Mouse (Mus musculus) liver, postnatal 0 days (tissue): ENCODE data around the gene Chrm5. TPM values are rescaled to one million over a fixed set of nuclear protein-coding genes. Genes with fewer than 3 reads are reported as not detected.
"Not testable (repeated sequence)": the region's sequence is repeated elsewhere in the genome, so short reads cannot be mapped to it uniquely, and the experiment has no call there.

ENCODE experiments used
- ATAC-seq: fragments of 200-750 bp; cut with Nextera tagmentation; 2 replicates; pipeline ENCODE4 v1.8.0; 2017; ENCODE audit warnings: mild to moderate bottlenecking, moderate library complexity
- DNase-seq: peaks from one replicate; pipeline ENCODE4 v3.0.0-alpha.2; 2016
- H3K27ac ChIP-seq: fragments of 300-500 bp; sonication (generic); 2 replicates; pipeline ENCODE4 v1.5.1; 2014; ENCODE audit warnings: antibody characterized with exemption, moderate library complexity, mild to moderate bottlenecking, low read depth
- H3K27me3 ChIP-seq: fragments of 300-500 bp; sonication (generic); 2 replicates; pipeline ENCODE4 v1.6.1; 2014; ENCODE audit warnings: low read length, control low read depth, mixed read lengths; ENCODE audit not compliant: insufficient read depth
- H3K36me3 ChIP-seq: fragments of 300-500 bp; sonication (generic); replicated peaks from 2 replicates; pipeline ENCODE4 v1.6.1; 2014; ENCODE audit warnings: mild to moderate bottlenecking, control low read depth, low read length, moderate library complexity, mixed read lengths; ENCODE audit not compliant: insufficient read depth
- H3K4me1 ChIP-seq: fragments of 300-500 bp; sonication (generic); 2 replicates; pipeline ENCODE4 v1.6.1; 2014; ENCODE audit warnings: antibody characterized with exemption, mild to moderate bottlenecking, control low read depth; ENCODE audit not compliant: insufficient read depth
- H3K4me2 ChIP-seq: fragments of 300-500 bp; sonication (generic); 2 replicates; pipeline ENCODE4 v1.6.1; 2014; ENCODE audit warnings: low read depth, mild to moderate bottlenecking, low read length, moderate library complexity, mixed read lengths
- H3K4me3 ChIP-seq: fragments of 300-500 bp; sonication (generic); 2 replicates; pipeline ENCODE4 v1.5.1; 2014; ENCODE audit warnings: low read depth, low read length
- H3K9ac ChIP-seq: fragments of 300-500 bp; sonication (generic); replicated peaks from 2 replicates; pipeline ENCODE4 v1.6.1; 2014; ENCODE audit warnings: mild to moderate bottlenecking, moderate library complexity
- H3K9me3 ChIP-seq: fragments of 300-500 bp; sonication (generic); 2 replicates; pipeline ENCODE4 v1.6.1; 2016; ENCODE audit warnings: mild to moderate bottlenecking, control low read depth, low read length, mixed read lengths
- CTCF ChIP-seq: sonication (generic); IDR thresholded peaks from 2 replicates; pipeline ENCODE4 v1.5.1; 2016; ENCODE audit warnings: antibody characterized with exemption, low read depth
- EP300 ChIP-seq: IDR thresholded peaks from 2 replicates; pipeline ENCODE4 v1.6.1; 2016; ENCODE audit warnings: antibody characterized with exemption, low read depth, mild to moderate bottlenecking
- WGBS: fragments of 180-500 bp; shearing (Covaris S2); extraction: QIAGEN DNeasy Blood & Tissue Kit; methylation state at CpG from one replicate; pipeline ENCODE4 v1.1.7; 2014; ENCODE audit not compliant: insufficient replicate concordance; 5-methylcytosine and 5-hydroxymethylcytosine counted together
- polyA plus RNA-seq: library from polyadenylated mRNA; unstranded; fragments of >200 nt; fragmentation: Nextera tagmentation; extraction: Ambion mirVana; gene quantifications from 2 replicates; pipeline ENCODE4 v1.2.1, GENCODE M21; 2015

Chrm5 gene
- polyA plus RNA-seq, 1 experiment from 2014 or later, result not detected

- H3K4me2 ChIP-seq, result no peak overlapping the region
- DNase-seq, result peak; percentile 23
- no peak for ATAC-seq
- H3K9me3 ChIP-seq, result no peaks in the 10 kb centered on the region
- peak; percentile 64 for TF ChIP-seq CTCF
- no peak for TF ChIP-seq EP300
- H3K4me3 ChIP-seq, result no peak overlapping the region
- H3K36me3 ChIP-seq, result no peaks in the 10 kb centered on the region
- no peaks in the 10 kb centered on the region for H3K4me1 ChIP-seq
- 25% methylated on average over 4 of the region's 4 CpGs for WGBS
- no peaks in the 10 kb centered on the region for H3K27me3 ChIP-seq
- H3K27ac ChIP-seq, result no peak overlapping the region
- H3K9ac ChIP-seq, result no peak overlapping the region
These were observed 30.8 kb downstream of the Chrm5 start for GRCm38 (mm10) chr2:112449597-112450296.

DNA sequence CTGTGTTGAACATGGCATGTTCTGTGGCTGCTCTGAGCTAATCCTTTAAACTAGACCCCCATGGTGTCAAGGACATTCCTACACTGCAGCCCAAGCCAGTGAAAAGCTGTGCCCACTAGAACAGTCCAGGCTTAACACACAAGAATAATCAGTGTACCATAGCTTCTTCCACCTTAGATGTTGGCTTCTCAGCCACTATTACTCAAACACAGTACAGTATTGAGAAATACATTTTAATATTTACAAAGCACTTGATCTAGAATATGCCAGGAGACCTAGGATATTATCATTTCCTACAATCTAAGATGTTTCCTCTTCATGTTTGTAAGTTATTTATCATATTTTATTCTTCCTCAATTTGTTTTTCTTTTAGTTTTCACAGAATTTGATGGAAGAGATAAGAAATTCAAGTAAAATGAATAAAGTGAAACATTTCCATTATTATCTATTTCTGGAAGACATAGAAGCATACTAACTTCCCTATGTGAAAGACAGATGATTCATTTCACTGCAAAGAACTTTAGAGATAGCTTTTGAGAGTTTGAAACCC lies 32.0 kb downstream of the Chrm5 start:
- no peaks in the 10 kb centered on the region for H3K36me3 ChIP-seq
- DNase-seq (no peak), ATAC-seq (no peak)
- no peaks in the 10 kb centered on the region for H3K27me3 ChIP-seq
- H3K4me1 ChIP-seq, result no peaks in the 10 kb centered on the region
- no peak overlapping the region for H3K4me3 ChIP-seq
- no peaks in the 10 kb centered on the region for H3K9me3 ChIP-seq
- H3K27ac ChIP-seq, result no peak overlapping the region
- H3K4me2 ChIP-seq, result no peak overlapping the region
- TF ChIP-seq CTCF, result no peak
- TF ChIP-seq EP300, result no peak
- H3K9ac ChIP-seq, result no peak overlapping the region

- not testable (repeated sequence) for H3K9me3 ChIP-seq, H3K36me3 ChIP-seq, H3K4me1 ChIP-seq, H3K4me2 ChIP-seq, DNase-seq, H3K9ac ChIP-seq, H3K27me3 ChIP-seq, H3K4me3 ChIP-seq, H3K27ac ChIP-seq
- ATAC-seq, result 0 out of 2 replicates have a peak, but pooled peaks have one; percentile 15
- WGBS, result 66% methylated on average over 4 of the region's 4 CpGs
These were observed 32.5 kb downstream of the Chrm5 start for GRCm38 (mm10) chr2:112448046-112448445.

- Histone ChIP-seq H3K9ac (no peak overlapping the region), H3K4me2 (no peak overlapping the region), H3K27ac (no peak overlapping the region), H3K4me1 (no peaks in the 10 kb centered on the region), H3K27me3 (no peaks in the 10 kb centered on the region), H3K9me3 (no peaks in the 10 kb centered on the region), H3K4me3 (no peak overlapping the region), H3K36me3 (no peaks in the 10 kb centered on the region)
- DNase-seq (no peak), ATAC-seq (no peak)
- TF ChIP-seq EP300 (no peak), CTCF (no peak)
These were observed 35.1 kb downstream of the Chrm5 start for GRCm38 (mm10) chr2:112445511-112445910.

DNA sequence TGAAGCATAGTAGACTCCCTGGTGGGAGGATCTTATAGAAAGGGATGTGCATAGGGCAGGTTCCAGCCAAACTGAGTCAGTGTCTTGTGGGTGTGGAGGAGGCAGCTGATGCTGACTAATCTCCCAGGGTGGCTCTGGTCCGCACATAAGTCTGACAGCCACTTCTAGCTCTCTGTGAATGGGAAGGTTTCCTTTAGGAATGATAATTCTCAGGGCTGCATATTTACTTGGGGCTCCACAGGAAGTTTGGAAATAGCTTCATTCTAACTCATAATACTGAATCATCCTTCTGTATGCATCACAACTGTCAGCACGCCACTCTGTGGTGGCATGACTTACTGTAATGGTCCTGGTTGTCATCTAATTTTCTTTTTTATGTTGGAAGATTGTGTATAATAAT lies 37.1 kb downstream of the Chrm5 start:
- 62% methylated on average over 2 of the region's 2 CpGs for WGBS
- no peaks in the 10 kb centered on the region for H3K36me3 ChIP-seq
- no peak overlapping the region for H3K9ac ChIP-seq
- no peaks in the 10 kb centered on the region for H3K9me3 ChIP-seq
- no peaks in the 10 kb centered on the region for H3K27me3 ChIP-seq
- no peak for TF ChIP-seq EP300
- H3K27ac ChIP-seq, result no peak overlapping the region
- ATAC-seq (no peak), DNase-seq (no peak)
- H3K4me2 ChIP-seq, result no peak overlapping the region
- no peak overlapping the region for H3K4me3 ChIP-seq
- no peaks in the 10 kb centered on the region for H3K4me1 ChIP-seq

DNA sequence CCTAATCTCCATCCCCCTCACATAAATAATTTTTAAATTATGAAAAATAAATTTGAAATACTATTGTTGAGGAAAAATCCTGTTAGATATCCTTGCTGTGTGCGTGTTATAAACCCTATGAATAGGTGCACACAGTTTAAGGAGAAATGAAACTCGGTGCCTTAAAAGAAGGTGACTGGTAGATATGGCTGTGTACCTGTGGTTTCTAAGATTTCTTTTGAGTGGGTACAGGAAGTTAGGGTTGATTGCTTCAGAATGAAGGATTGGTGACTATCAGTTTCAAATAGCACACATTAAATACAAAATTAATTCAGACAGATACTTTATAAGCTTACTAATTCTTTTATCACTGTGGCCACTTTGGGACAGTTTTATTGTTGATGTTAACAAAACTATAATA lies 43.0 kb downstream of the Chrm5 start:
- H3K9me3 ChIP-seq, result no peaks in the 10 kb centered on the region
- no peaks in the 10 kb centered on the region for H3K27me3 ChIP-seq
- no peak overlapping the region for H3K9ac ChIP-seq
- ATAC-seq, result no peak
- 73% methylated on average over 2 of the region's 2 CpGs for WGBS
- no peak overlapping the region for H3K4me3 ChIP-seq
- no peaks in the 10 kb centered on the region for H3K36me3 ChIP-seq
- H3K27ac ChIP-seq, result no peak overlapping the region
- DNase-seq, result no peak
- H3K4me1 ChIP-seq, result no peaks in the 10 kb centered on the region
- TF ChIP-seq EP300 (no peak), CTCF (no peak)
- no peak overlapping the region for H3K4me2 ChIP-seq

DNA sequence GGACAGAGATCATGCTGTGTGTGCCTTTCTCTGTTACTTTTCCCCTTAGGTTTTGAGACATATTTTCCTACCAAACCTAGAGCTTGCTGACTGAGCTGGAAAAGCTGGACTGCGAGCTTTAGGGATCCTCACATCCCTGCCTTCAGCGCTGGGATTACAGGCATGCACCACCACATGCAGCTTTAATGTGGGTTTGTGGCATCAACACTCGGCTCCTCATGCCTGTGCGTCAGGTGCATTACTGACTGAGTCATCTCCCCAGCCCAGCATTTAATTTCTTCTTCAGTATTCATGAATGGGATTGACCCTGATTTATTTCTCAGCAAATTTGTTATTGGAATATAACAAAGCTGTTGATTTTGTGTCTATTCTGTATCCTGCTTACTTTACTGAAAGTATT lies 44.3 kb downstream of the Chrm5 start:
- WGBS, result 66% methylated on average over 4 of the region's 4 CpGs
- Histone ChIP-seq H3K27me3 (no peaks in the 10 kb centered on the region), H3K4me3 (no peak overlapping the region), H3K9ac (no peak overlapping the region), H3K4me1 (no peaks in the 10 kb centered on the region), H3K9me3 (no peaks in the 10 kb centered on the region), H3K27ac (no peak overlapping the region), H3K36me3 (no peaks in the 10 kb centered on the region), H3K4me2 (no peak overlapping the region)
- TF ChIP-seq EP300, result no peak
- no peak for TF ChIP-seq CTCF
- DNase-seq (no peak), ATAC-seq (no peak)
